Mouse (Mus musculus) cerebellum, adult 2 months (tissue): Measurements from ENCODE around the gene Tmem171. TPM values are rescaled to one million over a fixed set of nuclear protein-coding genes. Genes with fewer than 3 reads are reported as not detected.

Experiments used
- DNase-seq, 2 experiments: peaks; one replicate each; pipeline ENCODE4 v3.0.0; 2021
- H3K27ac ChIP-seq: fragments of 200-500 bp; 2 replicates; pipeline ENCODE4 v1.5.1; 2012; ENCODE audit warnings: low read length, control low read depth, inconsistent platforms; ENCODE audit not compliant: insufficient read depth
- H3K27me3 ChIP-seq: fragments of 200-500 bp; 2 replicates; pipeline ENCODE4 v1.6.1; 2012; ENCODE audit warnings: inconsistent platforms, mild to moderate bottlenecking, low read length, moderate library complexity; ENCODE audit not compliant: control insufficient read depth, insufficient read depth
- H3K4me1 ChIP-seq: fragments of 200-500 bp; 2 replicates; pipeline ENCODE4 v1.6.1; 2011; ENCODE audit warnings: low read length; ENCODE audit not compliant: control insufficient read depth, insufficient read depth
- H3K4me3 ChIP-seq: fragments of 200-500 bp; replicated peaks from 2 replicates; pipeline ENCODE3; 2011; ENCODE audit warnings: mild to moderate bottlenecking, low read depth, low read length, control low read depth; ENCODE audit not compliant: insufficient read depth
- CTCF ChIP-seq: fragments of 200-500 bp; IDR thresholded peaks from 2 replicates; pipeline ENCODE4 v1.5.1; 2011; ENCODE audit warnings: low read depth, mild to moderate bottlenecking, control low read depth, low read length, moderate library complexity, borderline replicate concordance; ENCODE audit not compliant: insufficient read depth
- POLR2A ChIP-seq: fragments of 200-500 bp; IDR thresholded peaks from 2 replicates; pipeline ENCODE4 v1.6.1; 2011; ENCODE audit warnings: low read length, control low read depth, borderline replicate concordance; ENCODE audit not compliant: insufficient read depth
- WGBS: fragments of 180-500 bp; shearing (Covaris S2); methylation state at CpG from one replicate; pipeline ENCODE4 v1.1.7; 2018; 5-methylcytosine and 5-hydroxymethylcytosine counted together
- polyA plus RNA-seq: library from polyadenylated mRNA; depleted of rRNA; stranded (reverse); fragments of >200 nt; gene quantifications from 2 replicates; pipeline ENCODE4 v1.2.3, GENCODE M21; 2012; rRNA removed

Gene Tmem171
- polyA plus RNA-seq, 1 experiment: not detected

DNA sequence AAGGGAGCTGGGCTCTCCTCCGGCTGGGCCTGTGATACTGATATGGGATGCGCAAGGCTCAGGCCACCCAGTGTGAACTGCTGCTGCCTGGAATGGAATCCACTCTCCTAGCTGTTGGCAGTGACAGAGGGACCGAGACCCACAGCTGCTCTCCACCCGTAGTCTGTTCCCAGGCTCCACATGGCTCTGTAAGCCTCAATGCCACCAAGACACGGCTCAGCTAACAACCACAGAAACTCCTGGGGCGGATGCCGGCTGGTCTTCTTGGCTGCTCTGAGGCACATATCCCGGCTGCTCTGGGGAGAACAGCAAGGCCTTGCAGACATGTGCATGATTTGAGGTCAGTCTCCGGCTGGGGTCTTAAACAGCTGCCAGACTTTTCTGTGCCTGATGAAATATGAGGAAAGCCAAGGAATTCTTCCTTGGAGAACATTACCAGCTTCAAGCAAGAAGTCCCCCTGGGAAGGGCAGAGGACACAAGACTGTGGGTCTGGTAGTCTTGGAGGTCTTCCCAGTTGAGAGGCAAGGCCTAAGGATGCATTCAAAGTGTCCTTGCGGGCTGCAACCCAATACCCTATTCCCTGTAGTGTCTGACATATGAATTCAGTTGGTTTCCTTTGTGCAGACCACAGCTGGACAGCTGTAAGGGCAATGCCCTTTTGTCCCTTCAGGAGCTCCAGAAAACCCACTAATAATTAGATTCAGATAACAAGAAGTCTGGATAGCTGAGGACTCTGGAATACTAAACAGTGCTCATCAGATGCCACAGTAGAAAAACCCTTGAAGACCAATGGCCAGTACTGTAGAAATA, 40.3 kb downstream of the Tmem171 start:
- Histone ChIP-seq H3K4me1 (peaks cover 3% of the 10 kb centered on the region; the same call in 1 of the 2 replicates), H3K27ac (no peak overlapping the region), H3K4me3 (no peak overlapping the region), H3K27me3 (no peaks in the 10 kb centered on the region)
- DNase-seq: no peak
- no peak for TF ChIP-seq POLR2A
- TF ChIP-seq CTCF: no peak
- WGBS: 24% methylated on average over 10 of the region's 10 CpGs

- Histone ChIP-seq H3K4me3 (no peak overlapping the region), H3K4me1 (peaks cover 3% of the 10 kb centered on the region; the same call in 1 of the 2 replicates), H3K27ac (no peak overlapping the region), H3K27me3 (no peaks in the 10 kb centered on the region)
- no peak for TF ChIP-seq POLR2A
- no peak for TF ChIP-seq CTCF
- 77% methylated on average over 2 of the region's 2 CpGs for WGBS
- DNase-seq: no peak
Measured at GRCm38 (mm10) chr13:98652194-98652593, 42.4 kb downstream of the Tmem171 start.

GRCm38 (mm10) chr13:98651228-98651977, 43.2 kb downstream of the Tmem171 start:
- Histone ChIP-seq H3K4me1 (peaks cover 3% of the 10 kb centered on the region; the same call in 1 of the 2 replicates), H3K4me3 (no peak overlapping the region), H3K27ac (no peak overlapping the region), H3K27me3 (no peaks in the 10 kb centered on the region)
- 45% methylated on average over 17 of the region's 17 CpGs for WGBS
- DNase-seq: no peak
- TF ChIP-seq POLR2A (no peak), CTCF (no peak)

- 65% methylated on average over 22 of the region's 22 CpGs for WGBS
- no peaks in the 10 kb centered on the region for H3K27me3 ChIP-seq
- no peak overlapping the region for H3K4me3 ChIP-seq
- H3K4me1 ChIP-seq: peaks cover 3% of the 10 kb centered on the region; the same call in 1 of the 2 replicates
- TF ChIP-seq POLR2A (no peak), CTCF (no peak)
- H3K27ac ChIP-seq: no peak overlapping the region
- DNase-seq: no peak
Measured at GRCm38 (mm10) chr13:98647775-98648568, 46.7 kb downstream of the Tmem171 start.

GRCm38 (mm10) chr13:98638507-98639166, 56.0 kb downstream of the Tmem171 start:
- no peak for TF ChIP-seq CTCF
- no peak for TF ChIP-seq POLR2A
- 95% methylated on average over 5 of the region's 5 CpGs for WGBS
- H3K4me1 ChIP-seq: no peaks in the 10 kb centered on the region

DNA sequence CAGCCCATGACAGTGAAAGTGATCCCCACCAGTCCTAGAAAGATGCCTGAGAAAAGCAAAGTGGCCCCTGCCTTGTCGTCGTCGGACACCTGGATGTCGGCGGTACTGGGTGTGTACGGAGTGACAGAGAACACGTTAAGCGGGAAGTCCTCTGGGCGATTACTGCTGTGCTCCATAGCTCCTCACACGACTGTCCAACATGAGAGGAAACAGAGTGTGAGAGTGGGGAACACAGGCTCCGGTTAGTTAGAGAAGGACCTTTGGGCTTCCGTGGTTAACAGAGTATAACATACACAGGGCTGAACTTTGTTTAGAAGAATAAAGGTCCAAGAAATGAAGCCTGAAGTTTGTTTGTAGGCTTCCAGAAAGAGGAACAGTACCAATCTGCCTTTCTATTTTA, 57.5 kb downstream of the Tmem171 start, which contains the start of gene Tmem174:
Tmem174 (minus strand) TSS at position 266 of the 400 bp plus-strand sequence.
- DNase-seq: no peak
- no peaks in the 10 kb centered on the region for H3K4me1 ChIP-seq
- no peak within 1 kb of the TSS for H3K27ac ChIP-seq
- no peak within 1 kb of the TSS for H3K4me3 ChIP-seq
- TF ChIP-seq CTCF (no peak), POLR2A (no peak)
- H3K27me3 ChIP-seq: no peaks in the 10 kb centered on the region
- 91% methylated on average over 12 of the region's 12 CpGs for WGBS

More at GRCm38 (mm10) chr13:98638507-98639166, 56.0 kb downstream of the Tmem171 start:
- Histone ChIP-seq H3K4me3 (no peak overlapping the region), H3K27ac (no peak overlapping the region), H3K27me3 (no peaks in the 10 kb centered on the region)
- no peak for DNase-seq

- Histone ChIP-seq H3K4me3 (no peak overlapping the region), H3K27me3 (no peaks in the 10 kb centered on the region), H3K27ac (no peak overlapping the region), H3K4me1 (no peaks in the 10 kb centered on the region)
- DNase-seq: no peak
- TF ChIP-seq CTCF (no peak), POLR2A (no peak)
- 79% methylated on average over 18 of the region's 18 CpGs for whole genome bisulfite sequencing
Measured at GRCm38 (mm10) chr13:98636571-98636970, 58.1 kb downstream of the Tmem171 start.

Other genes starting within 250 kb of the Tmem171 start
- gene Gm10320, start 202.8 kb downstream of the Tmem171 start, polyA plus RNA-seq: 0.34 and 1.1 TPM in 2 replicates
- gene Tmem174, start 57.4 kb downstream of the Tmem171 start, polyA plus RNA-seq: 0.25 and 0.36 TPM in 2 replicates
- 21.1 and 22.7 TPM in 2 replicates for gene Fcho2, start 120.6 kb upstream of the Tmem171 start, polyA plus RNA-seq
- 23.9 and 24.8 TPM in 2 replicates for gene Tnpo1, start 231.6 kb upstream of the Tmem171 start, polyA plus RNA-seq